Mouse (Mus musculus): ENCODE data around the gene Epha10. TPM values are rescaled to one million over a fixed set of nuclear protein-coding genes. Genes with fewer than 3 reads are reported as not detected.

Gene Epha10
- polyA plus RNA-seq (2015; fragmentation: Nextera tagmentation; extraction: Ambion mirVana) = 12.7 and 17.0 TPM in 2 replicates

GRCm38 (mm10) chr4:124880599-124880998 is at the start of gene Epha10:
Gene Epha10 (plus strand): TSS chr4:124880899.
- Histone ChIP-seq H3K4me1 (ENCODE audit: control insufficient read depth, insufficient read depth, low read length) (peaks cover 5% of the 10 kb centered on the region; the same call in 1 of the 2 replicates), H3K4me2 (ENCODE audit: low read length) (peak within 1 kb of the TSS; percentile 71), H3K27me3 (ENCODE audit: control insufficient read depth, insufficient read depth, low read depth, low read length) (no peaks in the 10 kb centered on the region), H3K9ac (ENCODE audit: low read depth, low read length) (peak within 1 kb of the TSS; percentile 64), H3K9me3 (replicated peaks; ENCODE audit: control insufficient read depth, low read length, poor library complexity, severe bottlenecking) (no peaks in the 10 kb centered on the region), H3K4me3 (ENCODE audit: low read depth, low read length) (peak within 1 kb of the TSS; percentile 64), H3K27ac (ENCODE audit: low read length) (peak within 1 kb of the TSS; percentile 81), H3K36me3 (ENCODE audit: control insufficient read depth, insufficient read depth, low read length) (no peaks in the 10 kb centered on the region)
- no peak for ATAC-seq
- WGBS = 6% methylated on average over 11 of the region's 11 CpGs

- ATAC-seq = no peak
- Histone ChIP-seq H3K4me1 (ENCODE audit: control insufficient read depth, insufficient read depth, low read length) (no peaks in the 10 kb centered on the region), H3K27me3 (ENCODE audit: control insufficient read depth, insufficient read depth, low read depth, low read length) (no peaks in the 10 kb centered on the region), H3K9me3 (replicated peaks; ENCODE audit: control insufficient read depth, low read length, poor library complexity, severe bottlenecking) (no peaks in the 10 kb centered on the region), H3K36me3 (ENCODE audit: control insufficient read depth, insufficient read depth, low read length) (peaks cover 9% of the 10 kb centered on the region), H3K4me3 (ENCODE audit: low read depth, low read length) (no peak overlapping the region), H3K27ac (ENCODE audit: low read length) (no peak overlapping the region), H3K4me2 (ENCODE audit: low read length) (no peak overlapping the region), H3K9ac (ENCODE audit: low read depth, low read length) (no peak overlapping the region)
- WGBS = 97% methylated on average over 10 of the region's 10 CpGs
Measured at GRCm38 (mm10) chr4:124832796-124833195, 47.9 kb upstream of the Epha10 start.

- Histone ChIP-seq H3K4me1 (ENCODE audit: control insufficient read depth, insufficient read depth, low read length) (no peaks in the 10 kb centered on the region), H3K4me3 (ENCODE audit: low read depth, low read length) (no peak overlapping the region), H3K4me2 (ENCODE audit: low read length) (no peak overlapping the region), H3K9ac (ENCODE audit: low read depth, low read length) (no peak overlapping the region), H3K27me3 (ENCODE audit: control insufficient read depth, insufficient read depth, low read depth, low read length) (no peaks in the 10 kb centered on the region), H3K9me3 (replicated peaks; ENCODE audit: control insufficient read depth, low read length, poor library complexity, severe bottlenecking) (no peaks in the 10 kb centered on the region), H3K27ac (ENCODE audit: low read length) (no peak overlapping the region), H3K36me3 (ENCODE audit: control insufficient read depth, insufficient read depth, low read length) (peaks cover 22% of the 10 kb centered on the region)
- no peak for ATAC-seq
- WGBS = 91% methylated on average over 14 of the region's 14 CpGs
Measured at GRCm38 (mm10) chr4:124838035-124838700, 42.5 kb upstream of the Epha10 start.

GRCm38 (mm10) chr4:124840998-124841397 is 39.7 kb upstream of the Epha10 start:
- Histone ChIP-seq H3K27me3 (ENCODE audit: control insufficient read depth, insufficient read depth, low read depth, low read length) (no peaks in the 10 kb centered on the region), H3K4me1 (ENCODE audit: control insufficient read depth, insufficient read depth, low read length) (no peaks in the 10 kb centered on the region), H3K36me3 (ENCODE audit: control insufficient read depth, insufficient read depth, low read length) (peaks cover 22% of the 10 kb centered on the region), H3K9ac (ENCODE audit: low read depth, low read length) (no peak overlapping the region), H3K27ac (ENCODE audit: low read length) (no peak overlapping the region), H3K9me3 (replicated peaks; ENCODE audit: control insufficient read depth, low read length, poor library complexity, severe bottlenecking) (no peaks in the 10 kb centered on the region), H3K4me2 (ENCODE audit: low read length) (no peak overlapping the region), H3K4me3 (ENCODE audit: low read depth, low read length) (no peak overlapping the region)
- ATAC-seq = no peak
- WGBS = 100% methylated on average over 1 of the region's 1 CpGs

GRCm38 (mm10) chr4:124843493-124843892 is 37.2 kb upstream of the Epha10 start:
- H3K27ac ChIP-seq (ENCODE audit: low read length) = no peak overlapping the region
- H3K4me2 ChIP-seq (ENCODE audit: low read length) = no peak overlapping the region
- H3K9me3 ChIP-seq (replicated peaks; ENCODE audit: control insufficient read depth, low read length, poor library complexity, severe bottlenecking) = no peaks in the 10 kb centered on the region
- 53% methylated on average over 11 of the region's 11 CpGs for WGBS
- ATAC-seq = 0 out of 2 replicates have a peak, but pooled peaks have one; percentile 55
- H3K4me3 ChIP-seq (ENCODE audit: low read depth, low read length) = no peak overlapping the region
- no peaks in the 10 kb centered on the region for H3K27me3 ChIP-seq (ENCODE audit: control insufficient read depth, insufficient read depth, low read depth, low read length)
- H3K36me3 ChIP-seq (ENCODE audit: control insufficient read depth, insufficient read depth, low read length) = peaks cover 20% of the 10 kb centered on the region
- no peak overlapping the region for H3K9ac ChIP-seq (ENCODE audit: low read depth, low read length)
- peaks cover 2% of the 10 kb centered on the region; the same call in 1 of the 2 replicates for H3K4me1 ChIP-seq (ENCODE audit: control insufficient read depth, insufficient read depth, low read length)

- H3K4me2 ChIP-seq (ENCODE audit: low read length) = no peak overlapping the region
- peaks cover 23% of the 10 kb centered on the region for H3K4me1 ChIP-seq (ENCODE audit: control insufficient read depth, insufficient read depth, low read length)
- no peak overlapping the region for H3K27ac ChIP-seq (ENCODE audit: low read length)
- H3K9me3 ChIP-seq (replicated peaks; ENCODE audit: control insufficient read depth, low read length, poor library complexity, severe bottlenecking) = no peaks in the 10 kb centered on the region
- H3K36me3 ChIP-seq (ENCODE audit: control insufficient read depth, insufficient read depth, low read length) = peaks cover 9% of the 10 kb centered on the region; the same call in 1 of the 2 replicates
- 2% methylated on average over 8 of the region's 8 CpGs for WGBS
- H3K27me3 ChIP-seq (ENCODE audit: control insufficient read depth, insufficient read depth, low read depth, low read length) = no peaks in the 10 kb centered on the region
- H3K9ac ChIP-seq (ENCODE audit: low read depth, low read length) = no peak overlapping the region
- ATAC-seq = no peak
- H3K4me3 ChIP-seq (ENCODE audit: low read depth, low read length) = no peak overlapping the region
Measured at GRCm38 (mm10) chr4:124847573-124847972, 33.1 kb upstream of the Epha10 start.

GRCm38 (mm10) chr4:124849631-124850260 is 31.0 kb upstream of the Epha10 start:
- H3K4me1 ChIP-seq (ENCODE audit: control insufficient read depth, insufficient read depth, low read length) = peaks cover 26% of the 10 kb centered on the region
- H3K9ac ChIP-seq (ENCODE audit: low read depth, low read length) = peak overlapping the region; percentile 94
- H3K9me3 ChIP-seq (replicated peaks; ENCODE audit: control insufficient read depth, low read length, poor library complexity, severe bottlenecking) = no peaks in the 10 kb centered on the region
- ATAC-seq = peak; percentile 59
- H3K27ac ChIP-seq (ENCODE audit: low read length) = peak overlapping the region; percentile 90
- under 1% methylated on average over 22 of the region's 24 CpGs for WGBS
- no peaks in the 10 kb centered on the region for H3K27me3 ChIP-seq (ENCODE audit: control insufficient read depth, insufficient read depth, low read depth, low read length)
- peak overlapping the region; percentile 91 for H3K4me2 ChIP-seq (ENCODE audit: low read length)
- H3K4me3 ChIP-seq (ENCODE audit: low read depth, low read length) = peak overlapping the region; percentile 94
- H3K36me3 ChIP-seq (ENCODE audit: control insufficient read depth, insufficient read depth, low read length) = peaks cover 12% of the 10 kb centered on the region; the same call in 1 of the 2 replicates

- H3K9me3 ChIP-seq (replicated peaks; ENCODE audit: control insufficient read depth, low read length, poor library complexity, severe bottlenecking) = no peaks in the 10 kb centered on the region
- ATAC-seq = peak; percentile 93
- H3K4me2 ChIP-seq (ENCODE audit: low read length) = peak within 1 kb of the TSS; percentile 98
- H3K36me3 ChIP-seq (ENCODE audit: control insufficient read depth, insufficient read depth, low read length) = peaks cover 13% of the 10 kb centered on the region; the same call in 1 of the 2 replicates
- peak within 1 kb of the TSS; percentile 90 for H3K27ac ChIP-seq (ENCODE audit: low read length)
- no peaks in the 10 kb centered on the region for H3K27me3 ChIP-seq (ENCODE audit: control insufficient read depth, insufficient read depth, low read depth, low read length)
- H3K4me3 ChIP-seq (ENCODE audit: low read depth, low read length) = peak within 1 kb of the TSS; percentile 94
- H3K4me1 ChIP-seq (ENCODE audit: control insufficient read depth, insufficient read depth, low read length) = peaks cover 26% of the 10 kb centered on the region
- peak within 1 kb of the TSS; percentile 94 for H3K9ac ChIP-seq (ENCODE audit: low read depth, low read length)
- under 1% methylated on average over 77 of the region's 90 CpGs for WGBS
Measured at GRCm38 (mm10) chr4:124850261-124850913, 30.3 kb upstream of the Epha10 start, which contains the start of gene Yrdc. Gene Yrdc (plus strand): TSS chr4:124850679.
